10 mouse cellular contexts compared by ENCODE assay signal in genomic region chr13:28600792-28601191, GRCm38 (mm10).
DNase-seq lines count a peak whose midpoint lies in the region; ATAC-seq and TF ChIP-seq lines count a peak whose summit lies in the region.
"Had no signal": no experiment of that assay in that cellular context is flagged by ENCODE, and none has a peak within 500 bp of the region (broad histone marks: within the 10 kb centered on the region; RNA-seq: fewer than 3 reads in every experiment).

No protein-coding gene starts in this region.

- H3K27ac ChIP-seq in heart, embryonic 13.5 days (replicated peaks), result peak overlapping the region; percentile 50
- peak overlapping the region; percentile 42 for H3K27ac ChIP-seq in heart, embryonic 16.5 days (ENCODE audit: low read length)
- H3K27ac ChIP-seq in lung, embryonic 14.5 days (ENCODE audit: low read depth), result peak overlapping the region; percentile 21; the same call in 1 of the 2 replicates
- no peak overlapping the region for H3K27ac ChIP-seq in intestine, embryonic 16.5 days (ENCODE audit: low read length)
- H3K27ac ChIP-seq: limb, embryonic 15.5 days had no signal

- H3K9ac ChIP-seq in heart, embryonic 13.5 days, result no peak overlapping the region
- H3K9ac ChIP-seq in heart, embryonic 16.5 days (ENCODE audit: low read length), result no peak overlapping the region
- no peak overlapping the region for H3K9ac ChIP-seq in lung, embryonic 14.5 days
- H3K9ac ChIP-seq in intestine, embryonic 16.5 days (ENCODE audit: low read depth, low read length), result no peak overlapping the region
- H3K9ac ChIP-seq: limb, embryonic 15.5 days had no signal

- intact Hi-C loops in heart, postnatal 36 days (cut with DNase I), result no loop called here
- intact Hi-C loops in gastrocnemius, postnatal 36 days (cut with DNase I), result no loop called here

- no peak for ATAC-seq in heart, embryonic 13.5 days (ENCODE audit: extremely low read depth, insufficient number of reproducible peaks, low FRiP score, low TSS enrichment)
- ATAC-seq in heart, embryonic 16.5 days (replicated peaks; ENCODE audit: extremely low read depth, insufficient read depth, low FRiP score), result no peak
- ATAC-seq in lung, embryonic 14.5 days (ENCODE audit: insufficient read depth), result no peak
- ATAC-seq in intestine, embryonic 16.5 days, result no peak

- H3K9me3 ChIP-seq in heart, embryonic 13.5 days, result no peaks in the 10 kb centered on the region
- no peaks in the 10 kb centered on the region for H3K9me3 ChIP-seq in heart, embryonic 16.5 days (replicated peaks; ENCODE audit: control insufficient read depth, low read length)
- no peaks in the 10 kb centered on the region for H3K9me3 ChIP-seq in lung, embryonic 14.5 days (ENCODE audit: low read depth, low read length)
- no peaks in the 10 kb centered on the region for H3K9me3 ChIP-seq in intestine, embryonic 16.5 days (ENCODE audit: control insufficient read depth, low read length)
- H3K9me3 ChIP-seq: limb, embryonic 15.5 days had no signal

- no peak for DNase-seq in heart, postnatal 36 days
- DNase-seq in lung, embryonic 14.5 days, result peak; percentile 67
- peak; percentile 19 to 42 for DNase-seq in spleen, postnatal 36 days (ENCODE audit: low spot score in 2 of 2)
- no peak for DNase-seq in layer of hippocampus, adult 9-11 months
- no peak for DNase-seq in gastrocnemius, postnatal 36 days
- DNase-seq: cerebellum, postnatal 25 days had no signal

- peak overlapping the region; percentile 9; the same call in 1 of the 2 replicates for H3K4me2 ChIP-seq in heart, embryonic 13.5 days
- H3K4me2 ChIP-seq in heart, embryonic 16.5 days (ENCODE audit: low read depth, low read length), result no peak overlapping the region
- no peak overlapping the region for H3K4me2 ChIP-seq in lung, embryonic 14.5 days
- no peak overlapping the region for H3K4me2 ChIP-seq in intestine, embryonic 16.5 days (ENCODE audit: low read depth, low read length)
- H3K4me2 ChIP-seq: limb, embryonic 15.5 days had no signal

- WGBS in heart, embryonic 13.5 days, result 53% methylated on average over 5 of the region's 5 CpGs
- WGBS in heart, embryonic 16.5 days, result 47% methylated on average over 5 of the region's 5 CpGs
- WGBS in lung, embryonic 14.5 days, result 30% methylated on average over 5 of the region's 5 CpGs
- 57% methylated on average over 5 of the region's 5 CpGs for WGBS in intestine, embryonic 16.5 days

- TF ChIP-seq CTCF in lung, embryonic 14.5 days (IDR thresholded peaks at IDR 0.05; ENCODE audit: low read depth), result no peak

- H3K27me3 ChIP-seq in heart, embryonic 13.5 days (replicated peaks), result no peaks in the 10 kb centered on the region
- no peaks in the 10 kb centered on the region for H3K27me3 ChIP-seq in heart, embryonic 16.5 days (ENCODE audit: control insufficient read depth, insufficient read depth, low read length)
- H3K27me3 ChIP-seq in lung, embryonic 14.5 days (ENCODE audit: insufficient read depth, low read length), result no peaks in the 10 kb centered on the region
- no peaks in the 10 kb centered on the region for H3K27me3 ChIP-seq in intestine, embryonic 16.5 days (replicated peaks; ENCODE audit: control insufficient read depth, insufficient read depth, low read length)
- H3K27me3 ChIP-seq: limb, embryonic 15.5 days had no signal

- H3K36me3 ChIP-seq in heart, embryonic 13.5 days, result no peaks in the 10 kb centered on the region
- H3K36me3 ChIP-seq in heart, embryonic 16.5 days (ENCODE audit: control insufficient read depth, insufficient read depth), result no peaks in the 10 kb centered on the region
- no peaks in the 10 kb centered on the region for H3K36me3 ChIP-seq in lung, embryonic 14.5 days (ENCODE audit: insufficient read depth)
- H3K36me3 ChIP-seq in intestine, embryonic 16.5 days (ENCODE audit: control insufficient read depth, insufficient read depth, low read length), result no peaks in the 10 kb centered on the region
- H3K36me3 ChIP-seq: limb, embryonic 15.5 days had no signal

- H3K4me3 ChIP-seq in heart, embryonic 13.5 days, result no peak overlapping the region
- H3K4me3 ChIP-seq in heart, embryonic 16.5 days (ENCODE audit: low read length), result no peak overlapping the region
- no peak overlapping the region for H3K4me3 ChIP-seq in lung, embryonic 14.5 days (ENCODE audit: low read depth, low read length)
- H3K4me3 ChIP-seq in intestine, embryonic 16.5 days (ENCODE audit: low read length), result no peak overlapping the region
- H3K4me3 ChIP-seq: limb, embryonic 15.5 days had no signal

- H3K4me1 ChIP-seq in heart, embryonic 13.5 days, result peaks cover 10% of the 10 kb centered on the region
- H3K4me1 ChIP-seq in heart, embryonic 16.5 days (ENCODE audit: control insufficient read depth, insufficient read depth, low read length), result no peaks in the 10 kb centered on the region
- peaks cover 6% of the 10 kb centered on the region; the same call in 1 of the 2 replicates for H3K4me1 ChIP-seq in lung, embryonic 14.5 days (ENCODE audit: insufficient read depth)
- peaks cover 3% of the 10 kb centered on the region for H3K4me1 ChIP-seq in intestine, embryonic 16.5 days (ENCODE audit: control insufficient read depth, insufficient read depth, low read length)

Comparison
In these comparisons a context has a peak if more than half of its experiments do, and no peak if none do; other contexts are left out.
1. DNase-seq: peak in lung, embryonic 14.5 days (single experiment) and spleen, postnatal 36 days (2 of 2); none in heart, postnatal 36 days (0 of 2), layer of hippocampus, adult 9-11 months (single experiment) and gastrocnemius, postnatal 36 days (0 of 2).